Mouse (Mus musculus) cerebellum, adult 11-12 months (tissue): ENCODE results near the gene Nsun3.

ENCODE experiments used
- DNase-seq: peaks from one replicate; pipeline ENCODE4 v3.0.0; 2022

Gene Nsun3

GRCm38 (mm10) chr16:62786621-62787331, at the start of gene Nsun3:
Gene Nsun3 (minus strand): TSS chr16:62786818.
- DNase-seq, result peak; percentile 94

DNA sequence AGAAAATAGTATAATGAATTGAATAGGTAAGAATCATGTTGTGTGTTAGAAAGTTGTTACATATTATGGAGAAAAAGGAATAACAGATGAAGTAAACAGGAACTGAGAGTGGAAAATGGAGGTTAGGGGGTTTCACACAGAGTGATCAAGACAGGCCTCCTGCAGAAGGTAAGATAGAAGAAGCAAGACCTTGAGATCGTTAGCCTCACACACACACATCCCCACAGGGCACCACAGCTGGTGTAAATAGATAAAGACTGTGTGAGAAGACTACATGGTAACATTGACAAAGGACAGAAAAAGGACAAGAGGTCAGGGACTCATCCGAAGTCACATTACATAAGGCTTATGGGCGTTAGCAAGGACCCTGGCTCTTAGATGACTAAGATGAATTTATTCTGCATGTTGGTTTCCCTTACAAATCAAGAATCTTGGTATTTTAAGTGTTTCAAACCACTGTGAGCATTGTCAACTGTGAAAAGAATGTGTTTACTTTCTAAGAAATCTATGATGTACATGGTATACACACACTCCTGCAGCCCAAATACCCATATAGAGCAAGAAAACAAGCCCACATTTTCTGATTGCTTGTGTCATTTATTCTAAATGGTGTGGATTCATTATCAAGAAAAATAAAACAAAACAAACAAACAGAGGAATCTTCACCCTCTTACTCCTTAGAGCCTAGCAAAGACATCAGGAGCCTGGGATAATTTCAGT, 47.6 kb upstream of the Nsun3 start:
- no peak for DNase-seq

DNA sequence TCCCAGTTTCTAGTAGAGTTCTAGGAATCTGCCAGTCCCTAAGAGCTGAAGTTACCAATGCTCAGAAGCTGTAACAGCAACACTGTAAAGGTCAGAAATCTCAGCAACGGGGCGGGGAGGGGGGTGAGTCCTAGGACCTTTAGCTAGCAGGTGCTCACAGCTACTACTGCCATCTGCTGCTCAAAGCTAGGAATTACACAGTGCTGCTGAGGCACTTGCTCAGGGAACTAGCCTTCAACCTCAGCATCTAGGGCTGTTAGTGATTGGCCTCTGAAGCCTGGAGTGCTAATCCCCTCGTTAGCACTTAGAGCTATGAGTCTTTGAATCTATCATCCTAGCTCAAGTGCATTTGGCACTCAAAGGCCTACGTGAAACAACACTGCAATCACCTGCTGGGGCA, 45.9 kb upstream of the Nsun3 start:
- DNase-seq, result peak; percentile 25

GRCm38 (mm10) chr16:62832027-62832426, 45.4 kb upstream of the Nsun3 start:
- no peak for DNase-seq

DNA sequence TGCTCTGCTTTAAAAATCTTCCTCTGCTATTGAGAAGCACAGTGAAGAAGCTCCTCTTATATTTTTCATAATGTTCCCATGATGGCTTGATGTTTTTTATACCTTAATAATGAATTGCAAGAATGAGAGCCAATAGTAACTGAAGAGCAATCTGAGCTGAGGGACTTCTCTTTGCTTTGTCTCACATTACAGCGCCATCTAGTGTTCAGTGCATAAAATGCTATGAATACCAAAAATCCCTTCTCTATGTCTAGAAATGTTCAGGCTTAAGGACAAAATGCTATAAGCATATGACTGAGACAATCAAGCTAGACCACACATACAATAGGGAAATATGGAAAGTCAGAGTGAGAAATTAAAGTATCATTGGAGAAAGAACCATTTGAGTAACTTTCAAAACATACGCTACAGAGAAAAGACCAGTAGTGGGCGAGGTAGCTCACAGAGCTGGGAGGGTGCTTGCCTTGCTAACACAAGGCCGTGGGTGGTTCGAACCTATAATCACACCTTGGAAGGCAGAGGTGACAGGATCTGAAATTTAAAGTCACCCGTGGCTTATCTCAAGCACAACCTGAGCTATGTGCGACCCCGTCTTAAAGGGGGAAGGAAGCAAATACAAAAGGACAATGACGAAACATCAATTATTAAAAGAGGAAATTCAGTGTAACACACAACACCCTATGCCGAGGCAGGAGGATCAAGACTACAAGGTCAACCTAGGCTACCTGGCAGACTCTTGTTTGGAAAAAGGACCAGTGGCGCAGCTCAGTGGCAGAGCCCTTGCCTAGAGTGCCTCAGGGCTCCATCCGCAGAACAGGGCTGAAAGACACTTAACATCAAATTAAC, 39.8 kb upstream of the Nsun3 start:
- no peak for DNase-seq

DNA sequence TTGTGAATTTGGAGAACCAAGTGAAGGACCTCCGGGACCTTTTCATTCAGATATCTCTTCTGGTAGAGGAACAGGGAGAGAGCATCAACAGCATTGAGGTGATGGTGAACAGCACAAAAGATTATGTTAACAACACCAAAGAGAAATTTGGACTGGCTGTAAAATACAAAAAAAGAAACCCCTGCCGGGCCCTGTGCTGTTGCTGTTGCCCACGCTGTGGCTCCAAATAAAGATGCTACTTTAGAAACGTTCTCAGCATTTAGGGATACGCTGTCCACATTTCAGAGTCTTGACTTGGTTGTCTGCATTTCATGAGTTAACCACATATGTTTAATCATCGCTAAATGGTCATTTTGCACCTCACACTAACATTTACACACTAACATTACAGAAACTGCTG, 35.9 kb upstream of the Nsun3 start:
- no peak for DNase-seq

DNA sequence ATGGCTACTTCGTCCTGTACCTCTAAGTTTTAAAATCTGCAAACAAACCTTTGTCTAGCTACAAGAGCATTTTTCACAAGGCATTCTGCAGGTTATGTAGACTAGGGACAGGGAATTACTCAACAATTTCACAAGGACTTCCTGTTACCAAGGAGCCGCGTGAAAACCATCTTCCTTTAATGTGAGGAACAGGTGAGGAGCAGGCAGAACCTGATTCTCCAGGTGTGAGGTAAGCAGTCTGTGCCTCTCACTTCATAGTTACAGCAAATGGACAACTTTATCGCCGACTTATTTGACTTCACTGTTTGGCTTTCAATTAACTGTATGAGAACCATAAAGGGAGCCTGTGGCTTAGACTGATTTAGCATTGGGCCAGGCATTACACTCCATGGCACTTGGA, 27.9 kb upstream of the Nsun3 start, which contains the start of gene Stx19:
Gene Stx19, plus strand, starts transcription at position 186 of the 400 bp plus-strand sequence.
- no peak for DNase-seq

GRCm38 (mm10) chr16:62813790-62814189, 27.2 kb upstream of the Nsun3 start:
- DNase-seq, result no peak

- DNase-seq, result no peak
These were observed 24.2 kb upstream of the Nsun3 start for GRCm38 (mm10) chr16:62810855-62811254.

DNA sequence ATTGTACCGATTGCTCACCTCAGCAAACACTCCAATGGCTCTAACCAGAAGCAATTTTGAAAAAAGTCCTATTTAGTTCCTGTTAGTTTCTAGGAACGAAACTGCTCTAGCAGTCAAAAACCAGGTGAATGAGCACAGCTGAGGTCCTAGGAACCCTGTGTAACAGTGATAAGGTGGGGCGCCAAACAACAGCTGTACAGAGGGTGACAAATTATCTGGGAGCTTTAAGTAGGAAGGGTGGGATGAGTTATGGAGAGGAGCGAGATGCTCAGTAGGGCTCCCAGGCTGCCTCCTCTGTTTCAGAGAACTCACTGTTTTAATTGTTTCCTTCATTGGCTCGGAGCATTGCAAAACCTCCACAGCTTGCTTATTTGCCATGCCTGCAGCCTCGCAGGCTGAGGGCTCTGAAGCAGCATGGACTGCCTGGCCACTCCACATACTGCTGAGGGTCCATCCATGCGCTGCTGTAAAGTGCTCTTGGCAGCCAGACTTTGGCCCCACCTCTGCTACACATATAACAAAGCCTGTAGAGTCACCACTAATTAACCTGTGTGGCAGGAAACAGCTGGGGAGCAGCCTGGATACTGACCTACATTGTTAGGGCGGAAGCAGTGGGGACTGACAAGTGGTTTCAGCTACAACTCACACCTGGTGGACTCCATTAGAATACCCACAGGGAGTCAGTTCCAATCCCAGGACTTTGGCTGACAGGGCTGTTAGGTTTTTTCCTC, 20.8 kb upstream of the Nsun3 start:
- no peak for DNase-seq

DNA sequence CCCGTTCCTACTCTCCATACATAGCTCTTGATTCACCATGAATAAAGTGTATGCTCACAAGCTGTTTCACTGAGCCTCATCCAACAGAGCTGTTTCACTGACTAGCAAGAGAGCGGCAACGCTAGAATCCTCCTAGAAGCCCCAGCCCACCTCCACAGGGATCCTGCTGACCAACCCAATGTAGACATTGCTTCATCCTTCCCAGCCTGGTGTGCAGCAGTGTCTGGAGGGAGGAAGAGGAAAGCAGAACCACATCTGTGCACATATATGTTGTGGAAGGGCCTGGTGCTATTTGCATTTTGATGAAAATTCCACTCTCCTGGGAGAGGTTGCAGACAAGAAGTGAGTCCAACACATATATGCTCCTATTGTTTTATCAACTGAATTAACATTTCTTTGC, 18.0 kb upstream of the Nsun3 start:
- DNase-seq, result no peak

GRCm38 (mm10) chr16:62799839-62800238, 13.2 kb upstream of the Nsun3 start:
- no peak for DNase-seq

DNA sequence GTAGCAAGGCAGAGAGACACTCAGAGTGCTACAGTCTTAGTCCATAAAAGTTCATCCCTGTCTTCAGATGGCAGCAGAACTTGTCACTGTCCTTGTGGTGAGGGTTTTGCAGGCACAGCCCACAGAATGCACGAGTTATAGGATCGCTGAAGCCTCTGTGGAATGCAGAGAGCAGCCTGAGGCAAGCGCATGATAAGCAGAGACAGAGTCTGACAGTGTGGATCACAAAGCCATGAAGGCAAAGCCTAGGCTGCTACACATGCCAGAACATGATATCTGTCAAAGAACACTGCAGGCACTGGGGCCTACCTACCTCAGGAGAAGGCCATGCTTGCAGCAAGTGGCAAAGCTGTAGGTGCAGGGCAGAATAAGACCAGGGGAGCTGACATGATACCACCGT, 12.8 kb upstream of the Nsun3 start:
- no peak for DNase-seq

DNA sequence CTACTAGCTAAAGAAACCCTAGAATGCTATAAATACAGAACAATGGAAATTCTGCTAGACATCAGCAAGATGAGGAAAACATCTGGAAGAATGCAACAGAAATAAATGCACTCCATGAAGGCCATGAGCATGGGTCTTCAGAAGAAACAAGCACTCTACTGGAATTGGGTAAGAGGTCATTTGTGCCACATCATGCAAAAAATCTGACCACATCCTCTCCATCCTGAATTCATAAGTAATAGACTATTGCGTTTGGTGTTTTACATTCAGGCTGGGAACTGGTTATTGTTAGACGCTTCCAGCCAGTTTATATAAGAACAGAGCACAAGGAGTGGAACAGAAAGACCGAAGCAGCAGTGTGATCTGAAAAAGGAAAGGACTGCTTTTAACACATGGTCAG, 12.2 kb upstream of the Nsun3 start:
- DNase-seq, result no peak

DNA sequence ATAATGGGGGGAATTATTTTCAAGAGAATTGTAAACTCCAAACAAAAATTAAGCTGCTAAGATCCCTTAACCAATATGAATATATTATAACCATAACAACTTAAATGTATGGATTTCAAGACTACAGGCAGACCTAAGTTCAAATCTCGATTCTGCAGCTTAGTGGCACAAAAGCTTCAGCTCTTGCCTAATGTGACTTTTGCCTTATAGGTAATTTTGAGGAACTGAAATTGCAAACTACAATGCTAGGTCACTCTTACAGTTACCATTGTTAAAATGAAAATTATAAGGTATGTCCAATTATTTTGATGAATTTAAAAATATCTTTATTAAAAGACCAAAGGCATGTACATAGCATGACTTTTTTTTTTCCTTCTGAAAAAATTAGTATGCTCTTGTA, 10.0 kb upstream of the Nsun3 start:
- DNase-seq, result no peak

DNA sequence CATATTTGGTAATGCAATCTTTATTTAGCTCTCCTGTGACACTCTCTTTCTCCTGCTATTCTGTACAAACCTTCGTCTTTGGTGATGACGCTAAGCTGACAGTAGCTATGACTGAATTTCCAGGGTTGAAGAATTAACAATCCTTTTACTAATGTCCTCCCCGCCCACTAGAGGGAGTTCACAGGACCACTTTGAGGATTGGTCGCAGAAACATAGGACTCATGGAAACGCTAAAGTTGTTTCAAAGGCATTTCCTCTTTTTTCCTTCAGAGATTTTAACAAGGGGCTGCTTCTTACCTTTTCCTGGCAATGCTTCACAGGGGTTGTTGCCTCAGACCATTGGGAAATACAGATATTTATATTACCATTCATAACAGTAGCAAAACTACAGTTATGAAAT, 4.4 kb downstream of the Nsun3 start:
- DNase-seq, result no peak

DNA sequence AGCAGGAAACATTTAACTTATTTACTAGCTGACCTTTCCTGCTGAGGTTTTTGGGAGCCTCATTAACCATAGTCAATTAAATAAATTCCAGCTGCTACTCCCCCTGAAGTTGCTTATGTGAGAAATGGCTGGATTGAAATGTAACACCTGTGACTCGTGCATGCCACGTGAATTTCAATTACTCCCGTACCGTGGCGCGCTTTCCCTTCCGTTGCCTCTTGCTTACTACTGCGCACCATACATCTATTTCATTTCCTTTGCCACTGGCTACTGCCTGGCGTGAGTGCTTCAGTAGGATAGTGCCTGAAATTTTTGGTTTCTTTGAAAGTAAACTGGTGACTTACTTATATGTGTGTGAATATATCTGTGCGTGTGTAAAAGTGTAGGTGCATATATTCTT, 8.3 kb downstream of the Nsun3 start:
- DNase-seq, result no peak

GRCm38 (mm10) chr16:62776034-62776433, 10.6 kb downstream of the Nsun3 start:
- no peak for DNase-seq

- no peak for DNase-seq
These were observed 13.2 kb downstream of the Nsun3 start for GRCm38 (mm10) chr16:62773462-62773861.

DNA sequence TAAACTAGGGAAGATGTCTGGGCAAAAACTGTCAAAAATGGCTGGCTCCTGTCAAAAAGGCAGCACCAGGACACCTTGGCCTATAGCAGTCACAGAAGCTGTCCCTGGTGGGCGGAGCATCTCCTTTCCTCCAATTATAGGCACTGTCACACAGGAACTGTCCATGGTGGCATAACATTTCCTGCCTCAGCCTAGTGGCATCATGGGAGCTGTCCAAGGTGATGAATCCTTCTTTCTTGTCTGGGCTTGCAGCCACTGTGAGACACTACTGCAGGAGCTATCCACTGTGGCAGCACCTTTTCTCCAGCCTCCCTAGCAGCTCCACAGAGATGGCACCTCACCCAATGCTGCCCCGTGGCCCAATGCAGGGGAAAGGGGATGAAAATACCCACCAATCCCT, 28.3 kb downstream of the Nsun3 start:
- DNase-seq, result no peak

DNA sequence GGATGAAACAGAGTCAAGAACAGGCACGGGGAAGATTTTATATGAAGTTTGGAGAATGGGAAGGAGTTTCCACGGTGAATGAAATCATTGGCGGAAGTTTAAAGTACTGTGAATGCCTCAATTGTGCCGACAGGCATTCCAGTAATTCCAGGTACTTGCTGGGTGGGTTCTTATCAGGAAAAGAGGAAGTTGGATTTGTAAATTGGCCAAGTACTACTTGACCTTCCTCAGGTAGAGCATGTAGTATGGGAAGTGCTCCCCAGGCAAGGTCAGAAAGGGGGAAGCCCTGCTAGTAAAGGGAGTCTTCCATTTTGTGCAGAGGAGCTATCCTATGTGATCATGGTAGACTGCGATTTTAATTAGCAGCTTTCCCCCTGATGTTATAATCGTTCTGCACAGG, 31.3 kb downstream of the Nsun3 start:
- no peak for DNase-seq

DNA sequence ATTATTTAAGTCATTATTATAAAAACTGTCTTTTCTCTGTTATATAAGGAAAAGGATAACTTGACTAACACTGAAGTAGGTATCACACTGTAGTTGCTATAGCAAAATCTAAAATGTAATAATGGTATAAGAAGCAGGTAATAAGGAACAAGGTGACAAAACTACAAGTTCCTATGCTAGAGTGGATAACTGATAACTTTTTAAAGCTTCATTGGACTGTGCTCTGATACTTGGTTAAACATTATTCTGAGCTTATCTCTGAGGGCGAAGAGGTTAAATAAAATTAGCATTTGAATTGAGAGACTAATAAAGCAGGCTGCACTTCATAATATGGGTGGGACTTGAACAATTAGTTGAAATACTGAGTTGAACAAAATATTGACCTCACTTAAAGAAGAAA, 33.0 kb downstream of the Nsun3 start:
- no peak for DNase-seq

- no peak for DNase-seq
These were observed 33.5 kb downstream of the Nsun3 start for GRCm38 (mm10) chr16:62753079-62753478.
